Mouse (Mus musculus) liver, embryonic 14.5 days (tissue): Measurements from ENCODE around the gene Rnf121. TPM values are rescaled to one million over a fixed set of nuclear protein-coding genes. Genes with fewer than 3 reads are reported as not detected.

ENCODE experiments used
- ATAC-seq: fragments of 200-750 bp; cut with Nextera tagmentation; 2 replicates; pipeline ENCODE4 v1.8.0; 2017; ENCODE audit warnings: moderate number of reproducible peaks, mild to moderate bottlenecking, moderate library complexity; ENCODE audit not compliant: insufficient read depth
- DNase-seq, 3 experiments: peaks; one replicate each; pipeline ENCODE4 v3.0.0-alpha.2; 2012 to 2013; ENCODE audit warnings: low read depth in 3 of 3, low spot score in 3 of 3
- H3K27ac ChIP-seq: fragments of 300-500 bp; sonication (generic); 2 replicates; pipeline ENCODE4 v1.5.1; 2014; ENCODE audit warnings: moderate library complexity, mild to moderate bottlenecking, control low read depth, inconsistent platforms
- H3K27me3 ChIP-seq: fragments of 300-500 bp; sonication (generic); 2 replicates; pipeline ENCODE4 v1.6.1; 2014; ENCODE audit warnings: mild to moderate bottlenecking, low read length, moderate library complexity; ENCODE audit not compliant: control insufficient read depth, insufficient read depth
- H3K36me3 ChIP-seq: fragments of 300-500 bp; sonication (generic); replicated peaks from 2 replicates; pipeline ENCODE4 v1.6.1; 2014; ENCODE audit warnings: low read depth; ENCODE audit not compliant: control insufficient read depth, insufficient read depth
- H3K4me1 ChIP-seq, 2 experiments: fragments of 200-500 bp in 1 of 2; fragments of 300-500 bp in 1 of 2; sonication (generic) in 1 of 2; replicated peaks; 2 replicates each; pipeline ENCODE4 v1.6.1; 2012 to 2014; ENCODE audit warnings: antibody characterized with exemption in 1 of 2, inconsistent platforms in 1 of 2, low read length in 1 of 2; ENCODE audit not compliant: control insufficient read depth in 2 of 2, insufficient read depth in 2 of 2
- H3K4me2 ChIP-seq: fragments of 300-500 bp; sonication (generic); 2 replicates; pipeline ENCODE4 v1.6.1; 2014; ENCODE audit warnings: low read depth, mild to moderate bottlenecking, control low read depth, moderate library complexity
- H3K4me3 ChIP-seq, 2 experiments: fragments of 200-500 bp in 1 of 2; fragments of 300-500 bp in 1 of 2; sonication (generic) in 1 of 2; 2 replicates each; pipeline ENCODE4 v1.5.1; 2012 to 2014; ENCODE audit warnings: low read depth in 2 of 2, low read length in 2 of 2, mild to moderate bottlenecking in 2 of 2, control low read depth in 1 of 2, inconsistent platforms in 1 of 2, moderate library complexity in 1 of 2; ENCODE audit not compliant: insufficient read depth in 1 of 2
- H3K9ac ChIP-seq: fragments of 300-500 bp; sonication (generic); replicated peaks from 2 replicates; pipeline ENCODE4 v1.6.1; 2014; ENCODE audit warnings: mild to moderate bottlenecking, control low read depth, moderate library complexity
- H3K9me3 ChIP-seq: fragments of 300-500 bp; sonication (generic); 2 replicates; pipeline ENCODE4 v1.6.1; 2016; ENCODE audit warnings: low read length, mixed read lengths; ENCODE audit not compliant: control insufficient read depth
- CTCF ChIP-seq: IDR thresholded peaks from 2 replicates; pipeline ENCODE4 v1.5.1; 2016; ENCODE audit warnings: antibody characterized with exemption, low read depth, control low read depth
- EP300 ChIP-seq: IDR thresholded peaks from 2 replicates; pipeline ENCODE4 v1.6.1; 2016; ENCODE audit warnings: antibody characterized with exemption, low read depth
- WGBS: fragments of 180-500 bp; shearing (Covaris S2); extraction: QIAGEN DNeasy Blood & Tissue Kit; methylation state at CpG from one replicate; pipeline ENCODE4 v1.1.7; 2014; ENCODE audit not compliant: insufficient replicate concordance; 5-methylcytosine and 5-hydroxymethylcytosine counted together
- polyA plus RNA-seq, 2 experiments: library from polyadenylated mRNA; depleted of rRNA in 1 of 2; stranded (reverse) in 1 of 2; unstranded in 1 of 2; fragments of >200 nt; fragmentation: Nextera tagmentation in 1 of 2; extraction: Ambion mirVana in 1 of 2; gene quantifications; 2 replicates each; pipeline versions ENCODE4 v1.2.1 to v1.2.3; 2012 to 2014

Rnf121 gene
- polyA plus RNA-seq, 2 experiments, result 10.5 to 16.9 TPM

DNA sequence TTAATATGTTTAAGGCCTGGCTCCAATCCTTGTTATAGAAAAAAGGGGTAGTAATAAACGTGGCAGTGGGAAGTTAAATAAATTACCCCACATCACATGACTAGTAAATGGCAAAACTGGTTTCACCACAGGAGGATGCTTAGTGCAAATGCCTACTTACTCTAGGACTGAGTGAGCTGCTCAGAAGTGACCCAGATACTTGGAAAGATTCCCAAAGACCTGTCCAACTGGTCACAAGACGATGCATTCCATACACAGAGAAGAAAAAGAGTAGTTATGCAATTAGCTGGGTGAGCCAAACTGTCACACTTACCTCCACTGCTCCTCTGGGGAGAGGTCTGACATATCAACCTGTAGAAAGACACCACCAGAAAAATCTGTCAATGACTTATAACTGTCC, 23.0 kb downstream of the Rnf121 start:
- H3K27me3 ChIP-seq, result no peaks in the 10 kb centered on the region
- ATAC-seq, result no peak
- no peak overlapping the region for H3K27ac ChIP-seq
- peaks cover 11% of the 10 kb centered on the region for H3K36me3 ChIP-seq
- no peak for DNase-seq
- H3K9me3 ChIP-seq, result no peaks in the 10 kb centered on the region
- 58% methylated on average over 2 of the region's 2 CpGs for whole genome bisulfite sequencing
- H3K4me1 ChIP-seq, result no peaks in the 10 kb centered on the region
- H3K4me2 ChIP-seq, result no peak overlapping the region
- no peak overlapping the region for H3K9ac ChIP-seq
- TF ChIP-seq CTCF, result no peak
- TF ChIP-seq EP300, result no peak
- no peak overlapping the region for H3K4me3 ChIP-seq

DNA sequence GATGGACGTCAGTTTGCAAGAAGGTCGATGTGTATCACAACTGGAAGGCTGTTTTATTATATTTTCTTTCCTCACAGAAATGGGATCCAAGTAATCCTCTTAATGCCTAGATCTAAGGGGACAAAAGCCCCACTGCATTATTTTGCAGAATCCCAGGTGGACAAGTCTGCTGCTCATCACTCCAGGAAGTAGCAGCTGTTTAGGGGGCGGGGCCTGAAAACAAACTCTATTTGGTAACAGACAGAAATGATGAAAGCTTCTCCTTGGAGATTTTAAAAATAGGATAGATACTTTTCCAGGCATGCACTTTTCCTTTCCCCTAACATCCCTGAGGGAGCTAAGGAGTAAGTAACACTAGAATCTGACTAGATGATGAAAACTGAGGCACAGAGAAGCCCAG, 28.0 kb downstream of the Rnf121 start:
- WGBS, result 86% methylated on average over 3 of the region's 3 CpGs
- Histone ChIP-seq H3K9me3 (no peaks in the 10 kb centered on the region), H3K27me3 (no peaks in the 10 kb centered on the region), H3K4me2 (no peak overlapping the region), H3K9ac (no peak overlapping the region), H3K27ac (no peak overlapping the region), H3K4me1 (no peaks in the 10 kb centered on the region), H3K36me3 (peaks cover 17% of the 10 kb centered on the region), H3K4me3 (no peak overlapping the region)
- DNase-seq (no peak), ATAC-seq (no peak)
- TF ChIP-seq CTCF (no peak), EP300 (no peak)

- TF ChIP-seq CTCF, result no peak
- no peak for TF ChIP-seq EP300
- H3K36me3 ChIP-seq, result peaks cover 17% of the 10 kb centered on the region
- no peak overlapping the region for H3K27ac ChIP-seq
- H3K4me3 ChIP-seq, result no peak overlapping the region
- no peaks in the 10 kb centered on the region for H3K9me3 ChIP-seq
- no peak overlapping the region for H3K9ac ChIP-seq
- no peak for DNase-seq
- WGBS, result 83% methylated on average over 2 of the region's 2 CpGs
- H3K4me2 ChIP-seq, result no peak overlapping the region
- no peaks in the 10 kb centered on the region for H3K27me3 ChIP-seq
- no peaks in the 10 kb centered on the region for H3K4me1 ChIP-seq
- no peak for ATAC-seq
These were observed 29.7 kb downstream of the Rnf121 start for GRCm38 (mm10) chr7:102035534-102035933.

GRCm38 (mm10) chr7:102034904-102035303, 30.4 kb downstream of the Rnf121 start:
- Histone ChIP-seq H3K27me3 (no peaks in the 10 kb centered on the region), H3K4me1 (no peaks in the 10 kb centered on the region), H3K4me3 (no peak overlapping the region), H3K9me3 (no peaks in the 10 kb centered on the region), H3K4me2 (no peak overlapping the region), H3K36me3 (peaks cover 17% of the 10 kb centered on the region), H3K27ac (no peak overlapping the region), H3K9ac (no peak overlapping the region)
- ATAC-seq (no peak), DNase-seq (no peak)
- 86% methylated on average over 1 of the region's 1 CpGs for WGBS
- TF ChIP-seq CTCF (peak; percentile 46), EP300 (no peak)

GRCm38 (mm10) chr7:102025187-102026119, 39.8 kb downstream of the Rnf121 start:
- no peak overlapping the region for H3K27ac ChIP-seq
- peaks cover 11% of the 10 kb centered on the region for H3K36me3 ChIP-seq
- H3K9me3 ChIP-seq, result no peaks in the 10 kb centered on the region
- no peaks in the 10 kb centered on the region for H3K4me1 ChIP-seq
- H3K4me2 ChIP-seq, result no peak overlapping the region
- 79% methylated on average over 2 of the region's 2 CpGs for WGBS
- no peaks in the 10 kb centered on the region for H3K27me3 ChIP-seq
- no peak for TF ChIP-seq CTCF
- TF ChIP-seq EP300, result no peak
- peak in 2 of 3 experiments; percentile 26 to 31 for DNase-seq
- ATAC-seq, result peak; percentile 47; the same call in 1 of the 2 replicates
- H3K4me3 ChIP-seq, result no peak overlapping the region
- no peak overlapping the region for H3K9ac ChIP-seq
